Mouse (Mus musculus): ENCODE measurements at regions not wholly inside any gene's neighbourhood (a gene's known extent, or its start where the extent isn't known, plus 50 kb on each side); places are given as distances from the start of the nearest gene placed in this dataset.

GRCm38 (mm10) chr3:41172306-41173215 lies 89.7 kb upstream of the Pgrmc2 start:
- DNase-seq: no peak

GRCm38 (mm10) chr3:41171772-41172171 lies 88.9 kb upstream of the Pgrmc2 start:
- no peak for DNase-seq

GRCm38 (mm10) chr3:41171310-41171709 lies 88.5 kb upstream of the Pgrmc2 start:
- DNase-seq: no peak

GRCm38 (mm10) chr3:41170566-41170965 lies 87.7 kb upstream of the Pgrmc2 start:
- no peak for DNase-seq

GRCm38 (mm10) chr3:41169430-41169829 lies 86.6 kb upstream of the Pgrmc2 start:
- no peak for DNase-seq

GRCm38 (mm10) chr3:41168181-41168967 lies 85.5 kb upstream of the Pgrmc2 start:
- DNase-seq: no peak

GRCm38 (mm10) chr3:41167476-41167875 lies 84.6 kb upstream of the Pgrmc2 start:
- no peak for DNase-seq

GRCm38 (mm10) chr3:41164736-41165135 lies 81.9 kb upstream of the Pgrmc2 start:
- no peak for DNase-seq

- no peak for DNase-seq
These were observed 80.9 kb upstream of the Pgrmc2 start for GRCm38 (mm10) chr3:41163767-41164166.

GRCm38 (mm10) chr3:41162514-41162913 lies 79.7 kb upstream of the Pgrmc2 start:
- DNase-seq: no peak

- no peak for DNase-seq
These were observed 77.8 kb upstream of the Pgrmc2 start for GRCm38 (mm10) chr3:41160648-41161047.

GRCm38 (mm10) chr3:41158314-41158973 lies 75.6 kb upstream of the Pgrmc2 start:
- DNase-seq: no peak

- no peak for DNase-seq
These were observed 74.6 kb upstream of the Pgrmc2 start for GRCm38 (mm10) chr3:41157428-41157827.

- DNase-seq: no peak
These were observed 73.7 kb upstream of the Pgrmc2 start for GRCm38 (mm10) chr3:41156562-41156961.

- DNase-seq: no peak
These were observed 72.4 kb upstream of the Pgrmc2 start for GRCm38 (mm10) chr3:41155132-41155760.

- no peak for DNase-seq
These were observed 71.6 kb upstream of the Pgrmc2 start for GRCm38 (mm10) chr3:41154402-41154801.

GRCm38 (mm10) chr3:41151989-41152388 lies 69.1 kb upstream of the Pgrmc2 start:
- no peak for DNase-seq

GRCm38 (mm10) chr3:41140391-41140790 lies 57.5 kb upstream of the Pgrmc2 start:
- DNase-seq: no peak

- no peak for DNase-seq
These were observed 55.1 kb upstream of the Pgrmc2 start for GRCm38 (mm10) chr3:41137931-41138330.

- DNase-seq: no peak
These were observed 50.0 kb upstream of the Pgrmc2 start for GRCm38 (mm10) chr3:41132889-41133288.
